Mouse (Mus musculus): Measurements from ENCODE around the gene Foxp4.

Foxp4 gene

GRCm38 (mm10) chr17:47897956-47898752 is 26.3 kb downstream of the Foxp4 start:
- ATAC-seq (ENCODE audit: low TSS enrichment): no peak

GRCm38 (mm10) chr17:47889727-47890126 is 34.7 kb downstream of the Foxp4 start:
- ATAC-seq (ENCODE audit: low TSS enrichment): no peak

- no peak for ATAC-seq (ENCODE audit: low TSS enrichment)
Observed at GRCm38 (mm10) chr17:47889267-47889666, 35.2 kb downstream of the Foxp4 start.

- ATAC-seq (ENCODE audit: low TSS enrichment): no peak
Observed at GRCm38 (mm10) chr17:47888641-47889040, 35.8 kb downstream of the Foxp4 start.

- ATAC-seq (ENCODE audit: low TSS enrichment): no peak
Observed at GRCm38 (mm10) chr17:47888155-47888455, 36.3 kb downstream of the Foxp4 start.

GRCm38 (mm10) chr17:47887381-47888154 is 36.9 kb downstream of the Foxp4 start:
- ATAC-seq (ENCODE audit: low TSS enrichment): no peak

GRCm38 (mm10) chr17:47883099-47883498 is 41.3 kb downstream of the Foxp4 start:
- no peak for ATAC-seq (ENCODE audit: low TSS enrichment)

GRCm38 (mm10) chr17:47881330-47881729 is 43.1 kb downstream of the Foxp4 start:
- ATAC-seq (ENCODE audit: low TSS enrichment): no peak

GRCm38 (mm10) chr17:47879207-47879606 is 45.2 kb downstream of the Foxp4 start:
- ATAC-seq (ENCODE audit: low TSS enrichment): 0 out of 2 replicates have a peak, but pooled peaks have one; percentile 6

- ATAC-seq (ENCODE audit: low TSS enrichment): peak; percentile 79
Observed at GRCm38 (mm10) chr17:47878378-47879089, 45.9 kb downstream of the Foxp4 start.

- no peak for ATAC-seq (ENCODE audit: low TSS enrichment)
Observed at GRCm38 (mm10) chr17:47877715-47878377, 46.6 kb downstream of the Foxp4 start.

GRCm38 (mm10) chr17:47876776-47877714 is 47.4 kb downstream of the Foxp4 start:
- 0 out of 2 replicates have a peak, but pooled peaks have one; percentile 7 for ATAC-seq (ENCODE audit: low TSS enrichment)

GRCm38 (mm10) chr17:47873341-47873791 is 51.1 kb downstream of the Foxp4 start:
- peak; percentile 66 for ATAC-seq (ENCODE audit: low TSS enrichment)

GRCm38 (mm10) chr17:47872311-47873011 is 52.0 kb downstream of the Foxp4 start:
- ATAC-seq (ENCODE audit: low TSS enrichment): no peak

- ATAC-seq (ENCODE audit: low TSS enrichment): no peak
Observed at GRCm38 (mm10) chr17:47869874-47870273, 54.6 kb downstream of the Foxp4 start.

- no peak for ATAC-seq (ENCODE audit: low TSS enrichment)
Observed at GRCm38 (mm10) chr17:47866037-47866436, 58.4 kb downstream of the Foxp4 start.

GRCm38 (mm10) chr17:47864496-47864895 is 59.9 kb downstream of the Foxp4 start:
- ATAC-seq (ENCODE audit: low TSS enrichment): peak; percentile 89

GRCm38 (mm10) chr17:47863437-47863836 is 61.0 kb downstream of the Foxp4 start:
- ATAC-seq (ENCODE audit: low TSS enrichment): no peak

- no peak for ATAC-seq (ENCODE audit: low TSS enrichment)
Observed at GRCm38 (mm10) chr17:47863023-47863422, 61.4 kb downstream of the Foxp4 start.

- ATAC-seq (ENCODE audit: low TSS enrichment): no peak
Observed at GRCm38 (mm10) chr17:47855544-47855943, 68.9 kb downstream of the Foxp4 start.

All from frontal cortex, adult (tissue).